Mouse (Mus musculus) bone marrow macrophage, adult 2 months (primary cell): Measurements from ENCODE around the gene Robo4.

Experiments used
- CTCF ChIP-seq: IDR thresholded peaks from 2 replicates; pipeline ENCODE4 v1.5.1; 2012; ENCODE audit warnings: low read depth, mild to moderate bottlenecking, low read length, moderate library complexity
- POLR2A ChIP-seq: IDR thresholded peaks from 2 replicates; pipeline ENCODE4 v1.6.1; 2012; ENCODE audit warnings: mild to moderate bottlenecking, low read depth, low read length, borderline replicate concordance

DNA sequence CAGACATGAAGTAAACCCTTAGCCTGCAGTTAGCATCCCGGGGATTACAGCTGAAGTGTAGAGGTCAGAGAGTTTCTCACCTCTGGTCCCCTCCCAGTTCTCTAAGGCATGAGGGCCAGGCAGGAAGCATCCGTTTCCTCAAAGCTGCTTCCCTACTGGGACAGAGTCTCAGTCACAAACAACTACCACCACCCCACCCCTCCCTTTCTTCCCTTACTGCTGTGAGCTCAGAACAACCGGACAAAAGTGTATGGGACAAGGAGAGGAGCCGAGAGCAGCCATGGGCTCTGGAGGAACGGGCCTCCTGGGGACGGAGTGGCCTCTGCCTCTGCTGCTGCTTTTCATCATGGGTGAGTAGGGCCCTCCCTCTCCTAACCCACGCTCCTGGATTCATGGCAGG, at the start of gene Robo4:
- TF ChIP-seq CTCF = no peak
- no peak for TF ChIP-seq POLR2A
